Mouse (Mus musculus) hindbrain, embryonic 14.5 days (tissue): ENCODE measurements around the gene Nfx1. TPM values are rescaled to one million over a fixed set of nuclear protein-coding genes. Genes with fewer than 3 reads are reported as not detected.

Experiments
- ATAC-seq: fragments of 200-750 bp; cut with Nextera tagmentation; 2 replicates; pipeline ENCODE4 v1.8.0; 2017; ENCODE audit warnings: moderate number of reproducible peaks, mild to moderate bottlenecking, moderate TSS enrichment, moderate library complexity; ENCODE audit not compliant: low FRiP score
- DNase-seq: peaks from one replicate; pipeline ENCODE4 v3.0.0-alpha.2; 2015; ENCODE audit warnings: low spot score
- H3K27ac ChIP-seq: fragments of 300-500 bp; sonication (generic); 2 replicates; pipeline ENCODE4 v1.5.1; 2014; ENCODE audit warnings: mild to moderate bottlenecking, moderate library complexity
- H3K27me3 ChIP-seq: fragments of 300-500 bp; sonication (generic); 2 replicates; pipeline ENCODE4 v1.6.1; 2014; ENCODE audit warnings: mild to moderate bottlenecking, low read length, mixed read lengths; ENCODE audit not compliant: control insufficient read depth, insufficient read depth
- H3K36me3 ChIP-seq: fragments of 300-500 bp; sonication (generic); replicated peaks from 2 replicates; pipeline ENCODE4 v1.6.1; 2014; ENCODE audit not compliant: control insufficient read depth, insufficient read depth
- H3K4me1 ChIP-seq: fragments of 300-500 bp; sonication (generic); replicated peaks from 2 replicates; pipeline ENCODE4 v1.6.1; 2014; ENCODE audit warnings: antibody characterized with exemption, low read length, mixed read lengths; ENCODE audit not compliant: control insufficient read depth, insufficient read depth
- H3K4me2 ChIP-seq: fragments of 300-500 bp; sonication (generic); replicated peaks from 2 replicates; pipeline ENCODE4 v1.6.1; 2014; ENCODE audit warnings: mild to moderate bottlenecking, moderate library complexity
- H3K4me3 ChIP-seq: fragments of 300-500 bp; sonication (generic); replicated peaks from 2 replicates; pipeline ENCODE4 v1.5.1; 2014; ENCODE audit warnings: mild to moderate bottlenecking, low read length
- H3K9ac ChIP-seq: fragments of 300-500 bp; sonication (generic); 2 replicates; pipeline ENCODE4 v1.6.1; 2014
- H3K9me3 ChIP-seq: fragments of 300-500 bp; sonication (generic); 2 replicates; pipeline ENCODE4 v1.6.1; 2016; ENCODE audit warnings: low read length; ENCODE audit not compliant: control insufficient read depth
- WGBS: fragments of 180-500 bp; shearing (Covaris S2); extraction: QIAGEN DNeasy Blood & Tissue Kit; methylation state at CpG from one replicate; pipeline ENCODE4 v1.1.7; 2014; 5-methylcytosine and 5-hydroxymethylcytosine counted together
- polyA plus RNA-seq: library from polyadenylated mRNA; unstranded; fragments of >200 nt; fragmentation: Nextera tagmentation; extraction: Ambion mirVana; gene quantifications from 2 replicates; pipeline ENCODE4 v1.2.1, GENCODE M21; 2014

Gene Nfx1
- polyA plus RNA-seq, 1 experiment from 2014 or later, result 99.7 TPM

GRCm38 (mm10) chr4:41048926-41049325 is 78.2 kb downstream of the Nfx1 start:
- H3K9ac ChIP-seq, result no peak overlapping the region
- ATAC-seq (no peak), DNase-seq (no peak)
- no peak overlapping the region for H3K4me3 ChIP-seq
- no peaks in the 10 kb centered on the region for H3K36me3 ChIP-seq
- no peaks in the 10 kb centered on the region for H3K27me3 ChIP-seq
- 66% methylated on average over 2 of the region's 2 CpGs for WGBS
- H3K4me1 ChIP-seq, result no peaks in the 10 kb centered on the region
- no peak overlapping the region for H3K4me2 ChIP-seq
- H3K9me3 ChIP-seq, result no peaks in the 10 kb centered on the region
- H3K27ac ChIP-seq, result no peak overlapping the region

DNA sequence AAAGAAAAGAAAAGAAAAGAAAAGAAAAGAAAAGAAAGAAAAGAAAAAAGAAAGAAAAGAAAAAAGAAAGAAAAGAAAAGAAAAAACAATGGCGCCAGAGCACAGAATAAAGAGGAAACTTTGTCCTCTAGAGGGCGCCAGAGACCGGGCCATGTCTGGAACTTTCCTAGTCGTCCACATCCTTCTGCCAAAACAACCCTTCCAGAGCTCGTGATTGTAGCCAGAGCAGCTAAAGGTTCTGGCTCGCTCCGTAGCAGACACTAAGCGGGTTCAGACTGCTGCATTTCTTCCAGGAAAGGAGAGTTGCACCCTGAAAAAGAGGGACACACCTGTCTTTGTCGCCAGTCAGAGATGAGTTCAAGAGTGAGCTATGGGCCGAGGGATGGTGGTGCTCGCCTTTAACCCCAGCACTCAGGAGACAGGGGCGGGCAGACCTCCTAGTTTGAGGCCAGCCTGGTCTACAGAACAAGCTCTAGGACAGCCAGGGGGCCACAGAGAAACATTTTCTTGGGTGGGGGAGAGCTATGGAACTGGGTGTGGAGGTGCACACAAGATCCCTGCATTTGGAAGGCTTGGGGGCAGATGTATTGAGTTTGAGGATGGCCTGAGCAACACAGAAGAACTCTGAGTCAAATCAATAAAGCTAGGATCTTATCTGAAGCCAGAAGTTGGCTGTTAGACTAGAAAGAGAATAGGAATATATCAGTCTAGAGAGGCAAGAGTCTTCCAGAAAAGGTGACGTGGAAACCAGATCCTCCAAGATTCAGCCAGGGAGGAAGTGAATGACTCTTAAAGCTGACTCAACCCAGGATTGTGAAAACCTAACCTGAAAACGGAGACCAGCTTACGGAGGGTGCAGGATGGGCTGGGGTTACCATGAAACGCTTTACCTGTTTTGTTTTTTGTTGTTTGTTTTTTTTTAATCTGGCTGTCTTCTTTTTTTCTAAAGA is 80.3 kb downstream of the Nfx1 start:
- peak overlapping the region; percentile 49 for H3K9ac ChIP-seq
- H3K9me3 ChIP-seq, result no peaks in the 10 kb centered on the region
- no peaks in the 10 kb centered on the region for H3K36me3 ChIP-seq

GRCm38 (mm10) chr4:41051781-41052180 is 81.1 kb downstream of the Nfx1 start:
- no peaks in the 10 kb centered on the region for H3K27me3 ChIP-seq
- no peak overlapping the region for H3K4me3 ChIP-seq
- no peak for DNase-seq
- H3K9ac ChIP-seq, result no peak overlapping the region
- ATAC-seq, result no peak
- H3K4me2 ChIP-seq, result no peak overlapping the region
- H3K4me1 ChIP-seq, result no peaks in the 10 kb centered on the region
- no peaks in the 10 kb centered on the region for H3K9me3 ChIP-seq
- no peak overlapping the region for H3K27ac ChIP-seq
- no peaks in the 10 kb centered on the region for H3K36me3 ChIP-seq
- 85% methylated on average over 7 of the region's 7 CpGs for WGBS

More for the DNA sequence above, 80.3 kb downstream of the Nfx1 start:
- DNase-seq, result peak; percentile 95
- Histone ChIP-seq H3K4me2 (peak overlapping the region; percentile 48), H3K27ac (no peak overlapping the region), H3K4me1 (no peaks in the 10 kb centered on the region), H3K27me3 (no peaks in the 10 kb centered on the region), H3K4me3 (no peak overlapping the region)
- WGBS, result 35% methylated on average over 16 of the region's 16 CpGs
- ATAC-seq, result peak; percentile 78; the same call in 1 of the 2 replicates

DNA sequence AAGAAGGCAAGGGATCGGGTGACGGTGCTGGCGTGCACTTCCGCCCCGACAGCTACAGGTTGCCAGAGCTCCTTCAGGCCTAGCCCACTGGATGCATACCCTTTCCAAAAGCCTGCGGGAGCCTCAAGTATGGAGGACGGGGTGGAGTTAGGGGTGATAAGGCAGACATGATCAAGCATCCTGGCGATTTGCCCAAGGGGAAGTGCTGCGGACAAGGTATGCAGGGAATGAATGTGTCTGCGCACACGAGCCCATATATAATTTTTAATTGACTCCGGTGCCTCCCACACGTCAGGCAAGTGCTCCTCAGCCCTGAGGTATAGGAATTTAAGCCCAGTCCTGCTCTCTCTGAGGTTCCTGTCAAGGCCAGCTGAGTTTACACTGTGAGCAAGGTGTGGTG is 84.4 kb downstream of the Nfx1 start:
- Histone ChIP-seq H3K4me1 (no peaks in the 10 kb centered on the region), H3K27me3 (no peaks in the 10 kb centered on the region), H3K27ac (no peak overlapping the region), H3K36me3 (no peaks in the 10 kb centered on the region), H3K9ac (no peak overlapping the region), H3K4me3 (no peak overlapping the region), H3K9me3 (no peaks in the 10 kb centered on the region), H3K4me2 (no peak overlapping the region)
- DNase-seq, result no peak
- ATAC-seq, result no peak
- WGBS, result 82% methylated on average over 13 of the region's 13 CpGs

GRCm38 (mm10) chr4:41056253-41056652 is 85.5 kb downstream of the Nfx1 start:
- DNase-seq, result no peak
- no peak overlapping the region for H3K4me3 ChIP-seq
- 26% methylated on average over 1 of the region's 1 CpGs for WGBS
- no peak overlapping the region for H3K9ac ChIP-seq
- no peaks in the 10 kb centered on the region for H3K9me3 ChIP-seq
- no peak for ATAC-seq
- H3K27ac ChIP-seq, result no peak overlapping the region
- H3K4me1 ChIP-seq, result no peaks in the 10 kb centered on the region
- no peak overlapping the region for H3K4me2 ChIP-seq
- no peaks in the 10 kb centered on the region for H3K36me3 ChIP-seq
- H3K27me3 ChIP-seq, result no peaks in the 10 kb centered on the region

GRCm38 (mm10) chr4:41056742-41057332 is 86.1 kb downstream of the Nfx1 start:
- no peaks in the 10 kb centered on the region for H3K27me3 ChIP-seq
- H3K4me3 ChIP-seq, result no peak overlapping the region
- H3K36me3 ChIP-seq, result no peaks in the 10 kb centered on the region
- DNase-seq, result no peak
- no peak overlapping the region for H3K27ac ChIP-seq
- H3K9ac ChIP-seq, result no peak overlapping the region
- no peaks in the 10 kb centered on the region for H3K4me1 ChIP-seq
- no peak for ATAC-seq
- H3K9me3 ChIP-seq, result no peaks in the 10 kb centered on the region
- 62% methylated on average over 7 of the region's 7 CpGs for WGBS
- H3K4me2 ChIP-seq, result no peak overlapping the region

DNA sequence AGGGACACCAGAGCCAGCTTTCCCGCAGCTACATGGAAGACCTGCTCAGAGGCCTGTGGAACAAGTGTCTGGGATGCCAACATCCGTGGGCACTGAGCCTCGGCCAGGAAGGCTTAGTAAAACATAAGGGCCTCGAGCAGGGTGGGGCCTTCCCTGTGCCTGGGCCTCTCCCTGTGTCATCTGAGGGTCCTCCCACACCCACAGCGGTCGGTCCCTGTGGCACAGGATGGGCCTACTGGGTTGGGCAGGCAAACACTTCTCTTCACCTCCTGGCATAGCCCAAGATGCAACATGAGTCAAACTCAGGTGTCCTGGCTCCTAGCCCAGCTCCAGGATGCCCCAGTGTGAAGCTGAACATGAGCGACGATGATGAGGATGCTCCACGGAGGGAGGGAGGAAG is 86.7 kb downstream of the Nfx1 start:
- Histone ChIP-seq H3K4me3 (no peak overlapping the region), H3K9me3 (no peaks in the 10 kb centered on the region), H3K27me3 (no peaks in the 10 kb centered on the region), H3K4me1 (no peaks in the 10 kb centered on the region), H3K36me3 (no peaks in the 10 kb centered on the region), H3K27ac (no peak overlapping the region), H3K4me2 (no peak overlapping the region), H3K9ac (no peak overlapping the region)
- ATAC-seq, result no peak
- no peak for DNase-seq
- 72% methylated on average over 8 of the region's 9 CpGs for WGBS

- H3K4me1 ChIP-seq, result no peaks in the 10 kb centered on the region
- H3K9ac ChIP-seq, result no peak overlapping the region
- 65% methylated on average over 3 of the region's 3 CpGs for WGBS
- H3K4me3 ChIP-seq, result no peak overlapping the region
- no peak overlapping the region for H3K4me2 ChIP-seq
- no peaks in the 10 kb centered on the region for H3K27me3 ChIP-seq
- H3K9me3 ChIP-seq, result no peaks in the 10 kb centered on the region
- DNase-seq (no peak), ATAC-seq (no peak)
- no peak overlapping the region for H3K27ac ChIP-seq
- no peaks in the 10 kb centered on the region for H3K36me3 ChIP-seq
Measured at GRCm38 (mm10) chr4:41063351-41063750, 92.6 kb downstream of the Nfx1 start.

- WGBS, result 21% methylated on average over 16 of the region's 16 CpGs
- Histone ChIP-seq H3K4me1 (no peaks in the 10 kb centered on the region), H3K4me2 (no peak overlapping the region), H3K27ac (no peak overlapping the region), H3K27me3 (no peaks in the 10 kb centered on the region), H3K9me3 (no peaks in the 10 kb centered on the region), H3K9ac (no peak overlapping the region), H3K4me3 (no peak overlapping the region), H3K36me3 (no peaks in the 10 kb centered on the region)
- no peak for DNase-seq
- ATAC-seq, result no peak
Measured at GRCm38 (mm10) chr4:41063894-41064673, 93.4 kb downstream of the Nfx1 start.
